In genomic region chr14:77256943-77257342, GRCm38 (mm10) we compare ENCODE assay signal across 14 mouse cellular contexts.
A peak's percentile ranks its signal among the peaks of the same experiment; 100 is the strongest.
DNase-seq lines count a peak whose midpoint lies in the region; ATAC-seq lines count a peak whose summit lies in the region.
"Had no signal": no experiment of that assay in that cellular context is flagged by ENCODE, and none has a peak within 500 bp of the region (broad histone marks: within the 10 kb centered on the region; RNA-seq: fewer than 3 reads in every experiment).

No protein-coding gene starts in this region.

- no peak overlapping the region for H3K4me2 ChIP-seq in hindbrain, embryonic 16.5 days (ENCODE audit: low read length)
- H3K4me2 ChIP-seq: lung, embryonic 14.5 days; neural tube, embryonic 15.5 days had no signal

- H3K9ac ChIP-seq in hindbrain, embryonic 16.5 days (ENCODE audit: low read depth, low read length): no peak overlapping the region
- H3K9ac ChIP-seq: lung, embryonic 14.5 days; neural tube, embryonic 15.5 days had no signal

- no peak overlapping the region for H3K4me3 ChIP-seq in hindbrain, embryonic 16.5 days (ENCODE audit: low read length)
- H3K4me3 ChIP-seq in hindbrain, embryonic 10.5 days: no peak overlapping the region
- H3K4me3 ChIP-seq: erythroblast, embryonic 14.5 days; neural tube, embryonic 15.5 days had no signal

- ATAC-seq in hindbrain, embryonic 16.5 days: peak; percentile 68
- ATAC-seq: intestine, embryonic 16.5 days had no signal

- peaks cover 6% of the 10 kb centered on the region; the same call in 1 of the 2 replicates for H3K4me1 ChIP-seq in hindbrain, embryonic 16.5 days (ENCODE audit: control insufficient read depth, insufficient read depth, low read depth, low read length)
- 0 out of 2 replicates have a peak, but pooled peaks cover 6% of the 10 kb centered on the region for H3K4me1 ChIP-seq in hindbrain, embryonic 10.5 days (replicated peaks)

- no peaks in the 10 kb centered on the region for H3K27me3 ChIP-seq in hindbrain, embryonic 16.5 days (replicated peaks; ENCODE audit: control insufficient read depth, insufficient read depth, low read length)
- H3K27me3 ChIP-seq in hindbrain, embryonic 10.5 days (ENCODE audit: insufficient read depth, poor library complexity, severe bottlenecking): no peaks in the 10 kb centered on the region
- H3K27me3 ChIP-seq: CH12.LX; neural tube, embryonic 15.5 days had no signal

- peak overlapping the region; percentile 40; the same call in 1 of the 2 replicates for H3K27ac ChIP-seq in hindbrain, embryonic 16.5 days (ENCODE audit: low read depth, low read length)
- no peak overlapping the region for H3K27ac ChIP-seq in hindbrain, embryonic 10.5 days
- H3K27ac ChIP-seq: neural tube, embryonic 15.5 days had no signal

- no peaks in the 10 kb centered on the region for H3K9me3 ChIP-seq in hindbrain, embryonic 16.5 days (ENCODE audit: control insufficient read depth, low read length)
- H3K9me3 ChIP-seq in hindbrain, embryonic 10.5 days: no peaks in the 10 kb centered on the region
- H3K9me3 ChIP-seq: neural tube, embryonic 15.5 days had no signal

- WGBS in hindbrain, embryonic 16.5 days: 49% methylated on average over 2 of the region's 2 CpGs
- WGBS in hindbrain, embryonic 10.5 days: 74% methylated on average over 2 of the region's 2 CpGs

- no peaks in the 10 kb centered on the region for H3K36me3 ChIP-seq in hindbrain, embryonic 16.5 days (ENCODE audit: control insufficient read depth, insufficient read depth, low read length)
- H3K36me3 ChIP-seq in hindbrain, embryonic 10.5 days: no peaks in the 10 kb centered on the region
- H3K36me3 ChIP-seq: neural tube, embryonic 15.5 days had no signal

- DNase-seq in hindbrain, embryonic 10.5 days (ENCODE audit: low spot score): no peak
- peak; percentile 70 for DNase-seq in cerebellum, adult 11 months
- peak; percentile 67 for DNase-seq in cerebellum, adult 8-10 months
- DNase-seq in layer of hippocampus, adult 8-10 months (ENCODE audit: low spot score in 2 of 2): peak; percentile 51
- no peak for DNase-seq in lung, postnatal 36 days
- no peak for DNase-seq in ovary, adult 18-20 months (ENCODE audit: low spot score)
- DNase-seq: kidney, postnatal 10 days; lung, embryonic 14.5 days; thymus, adult 2 months had no signal

Comparison
In these comparisons a context has a peak if more than half of its experiments do, and no peak if none do; other contexts are left out.
1. DNase-seq: peak in cerebellum, adult 11 months (single experiment), cerebellum, adult 8-10 months (single experiment) and layer of hippocampus, adult 8-10 months (2 of 2); none in hindbrain, embryonic 10.5 days (single experiment), lung, postnatal 36 days (single experiment) and ovary, adult 18-20 months (single experiment).